In genomic region chr8:108790559-108791293, GRCm38 (mm10) we compare ENCODE assay signal across 9 mouse cellular contexts.
DNase-seq lines count a peak whose midpoint lies in the region; ATAC-seq and TF ChIP-seq lines count a peak whose summit lies in the region.
"Had no signal": no experiment of that assay in that cellular context is flagged by ENCODE, and none has a peak within 500 bp of the region (broad histone marks: within the 10 kb centered on the region; RNA-seq: fewer than 3 reads in every experiment).

No protein-coding gene starts in this region.

- WGBS in hindbrain, embryonic 10.5 days: 69% methylated on average over 14 of the region's 14 CpGs

- H3K27me3 ChIP-seq in E14TG2a.4 (ENCODE audit: insufficient read depth, low read length): peaks cover 80% of the 10 kb centered on the region
- no peaks in the 10 kb centered on the region for H3K27me3 ChIP-seq in hindbrain, embryonic 10.5 days (ENCODE audit: insufficient read depth, poor library complexity, severe bottlenecking)
- H3K27me3 ChIP-seq: embryonic facial prominence, embryonic 12.5 days had no signal

- peaks cover 56% of the 10 kb centered on the region for H3K4me1 ChIP-seq in E14TG2a.4 (replicated peaks; ENCODE audit: low read depth, low read length)
- no peaks in the 10 kb centered on the region; the same call in 1 of the 2 replicates for H3K4me1 ChIP-seq in cortical plate, adult 2 months (ENCODE audit: control insufficient read depth, insufficient read depth, low read length)
- peaks cover 59% of the 10 kb centered on the region for H3K4me1 ChIP-seq in hindbrain, embryonic 10.5 days (replicated peaks)

- no peak overlapping the region for H3K27ac ChIP-seq in cortical plate, adult 2 months (ENCODE audit: insufficient read depth, low read length)
- H3K27ac ChIP-seq in hindbrain, embryonic 10.5 days: peak overlapping the region; percentile 8; the same call in 1 of the 2 replicates
- H3K27ac ChIP-seq: embryonic facial prominence, embryonic 12.5 days had no signal

- peaks cover 4% of the 10 kb centered on the region; the same call in 1 of the 2 replicates for H3K9me3 ChIP-seq in E14TG2a.4 (ENCODE audit: low read length)
- peaks cover 38% of the 10 kb centered on the region for H3K9me3 ChIP-seq in hindbrain, embryonic 10.5 days

- ATAC-seq in megakaryocyte progenitor cell, adult 5-6 weeks (replicated peaks; ENCODE audit: poor library complexity): 0 out of 2 replicates have a peak, but pooled peaks have one; percentile 26

- H3K36me3 ChIP-seq in E14TG2a.4 (ENCODE audit: insufficient read depth, low read length): no peaks in the 10 kb centered on the region
- peaks cover 44% of the 10 kb centered on the region for H3K36me3 ChIP-seq in hindbrain, embryonic 10.5 days

- peak; percentile 39 for TF ChIP-seq CTCF in E14TG2a.4 (conservative IDR thresholded peaks at IDR 0.05; ENCODE audit: low read length)
- TF ChIP-seq CTCF in cortical plate, adult 2 months (IDR thresholded peaks at IDR 0.05; ENCODE audit: extremely low read depth, insufficient read depth, low read length): peak; percentile 76

- peak; percentile 74 to 91 for DNase-seq in adrenal gland, adult (ENCODE audit: inconsistent age in 2 of 2, low spot score in 1 of 2)
- DNase-seq in adrenal gland, adult 18-20 months (ENCODE audit: low spot score in 2 of 2): no peak
- DNase-seq in hindbrain, embryonic 10.5 days (ENCODE audit: low spot score): peak; percentile 43
- DNase-seq in layer of hippocampus, postnatal 25 days (ENCODE audit: extremely low spot score in 1 of 2, low spot score in 1 of 2): peak; percentile 37 to 53
- DNase-seq in spleen, postnatal 4 days (ENCODE audit: low spot score in 2 of 2): no peak

- TF ChIP-seq POLR2A in cortical plate, adult 2 months (IDR thresholded peaks at IDR 0.05; ENCODE audit: extremely low read depth, insufficient read depth, low read length): no peak

- no peak overlapping the region for H3K4me3 ChIP-seq in E14TG2a.4 (replicated peaks; ENCODE audit: low read length)
- H3K4me3 ChIP-seq in cortical plate, adult 2 months (ENCODE audit: insufficient read depth, low read length): no peak overlapping the region
- H3K4me3 ChIP-seq in hindbrain, embryonic 10.5 days: no peak overlapping the region
- H3K4me3 ChIP-seq: embryonic facial prominence, embryonic 12.5 days had no signal

Comparison
In these comparisons a context has a peak if more than half of its experiments do, and no peak if none do; other contexts are left out.
1. DNase-seq: peak in adrenal gland, adult (2 of 2), hindbrain, embryonic 10.5 days (single experiment) and layer of hippocampus, postnatal 25 days (2 of 2); none in adrenal gland, adult 18-20 months (0 of 2) and spleen, postnatal 4 days (0 of 2).